Mouse (Mus musculus) forebrain, embryonic 14.5 days (tissue): ENCODE results near the gene Ifitm10. TPM values are rescaled to one million over a fixed set of nuclear protein-coding genes. Genes with fewer than 3 reads are reported as not detected.

Source experiments
- ATAC-seq: fragments of 200-750 bp; cut with Nextera tagmentation; 2 replicates; pipeline ENCODE4 v1.8.0; 2017; ENCODE audit warnings: mild to moderate bottlenecking, moderate library complexity
- DNase-seq: peaks from one replicate; pipeline ENCODE4 v3.0.0-alpha.2; 2015; ENCODE audit warnings: low spot score
- H3K27ac ChIP-seq: fragments of 300-500 bp; sonication (generic); 2 replicates; pipeline ENCODE4 v1.5.1; 2014; ENCODE audit warnings: low read depth, mild to moderate bottlenecking, control low read depth, low read length, moderate library complexity
- H3K27me3 ChIP-seq: fragments of 300-500 bp; sonication (generic); replicated peaks from 2 replicates; pipeline ENCODE4 v1.6.1; 2014; ENCODE audit warnings: low read length, control low read depth, mixed read lengths; ENCODE audit not compliant: control insufficient read depth, insufficient read depth
- H3K36me3 ChIP-seq: fragments of 300-500 bp; sonication (generic); 2 replicates; pipeline ENCODE4 v1.6.1; 2014; ENCODE audit warnings: low read length, control low read depth; ENCODE audit not compliant: control insufficient read depth, insufficient read depth
- H3K4me1 ChIP-seq: fragments of 300-500 bp; sonication (generic); 2 replicates; pipeline ENCODE4 v1.6.1; 2014; ENCODE audit warnings: antibody characterized with exemption, low read length, control low read depth; ENCODE audit not compliant: control insufficient read depth, insufficient read depth
- H3K4me2 ChIP-seq: fragments of 300-500 bp; sonication (generic); 2 replicates; pipeline ENCODE4 v1.6.1; 2014; ENCODE audit warnings: mild to moderate bottlenecking, control low read depth, low read length
- H3K4me3 ChIP-seq: fragments of 300-500 bp; sonication (generic); 2 replicates; pipeline ENCODE4 v1.5.1; 2014; ENCODE audit warnings: low read depth, low read length, control low read depth
- H3K9ac ChIP-seq: fragments of 300-500 bp; sonication (generic); 2 replicates; pipeline ENCODE4 v1.6.1; 2014; ENCODE audit warnings: mild to moderate bottlenecking, low read length, control low read depth, moderate library complexity
- H3K9me3 ChIP-seq: fragments of 300-500 bp; sonication (generic); replicated peaks from 2 replicates; pipeline ENCODE4 v1.6.1; 2016; ENCODE audit warnings: low read length, control low read depth, mixed read lengths; ENCODE audit not compliant: control insufficient read depth
- WGBS: fragments of 180-500 bp; shearing (Covaris S2); extraction: QIAGEN DNeasy Blood & Tissue Kit; methylation state at CpG from one replicate; pipeline ENCODE4 v1.1.7; 2014; 5-methylcytosine and 5-hydroxymethylcytosine counted together
- polyA plus RNA-seq: library from polyadenylated mRNA; unstranded; fragments of >200 nt; fragmentation: Nextera tagmentation; extraction: Ambion mirVana; gene quantifications from 2 replicates; pipeline ENCODE4 v1.2.1, GENCODE M21; 2014

Gene Ifitm10
- polyA plus RNA-seq, 1 experiment from 2014 or later: 1.9 TPM

GRCm38 (mm10) chr7:142395472-142395871 lies 21.9 kb upstream of the Ifitm10 start:
- H3K9ac ChIP-seq: no peak overlapping the region
- no peak overlapping the region for H3K4me2 ChIP-seq
- no peaks in the 10 kb centered on the region for H3K27me3 ChIP-seq
- ATAC-seq (no peak), DNase-seq (no peak)
- H3K36me3 ChIP-seq: no peaks in the 10 kb centered on the region
- no peak overlapping the region for H3K4me3 ChIP-seq
- H3K9me3 ChIP-seq: no peaks in the 10 kb centered on the region
- no peaks in the 10 kb centered on the region for H3K4me1 ChIP-seq
- 83% methylated on average over 4 of the region's 4 CpGs for WGBS
- H3K27ac ChIP-seq: no peak overlapping the region

GRCm38 (mm10) chr7:142394261-142395190 lies 21.0 kb upstream of the Ifitm10 start:
- DNase-seq: no peak
- H3K9me3 ChIP-seq: no peaks in the 10 kb centered on the region
- no peaks in the 10 kb centered on the region for H3K27me3 ChIP-seq
- 76% methylated on average over 6 of the region's 6 CpGs for WGBS
- no peaks in the 10 kb centered on the region for H3K36me3 ChIP-seq
- H3K27ac ChIP-seq: no peak overlapping the region
- H3K9ac ChIP-seq: no peak overlapping the region
- no peak overlapping the region for H3K4me2 ChIP-seq
- no peak for ATAC-seq
- no peak overlapping the region for H3K4me3 ChIP-seq
- H3K4me1 ChIP-seq: no peaks in the 10 kb centered on the region

GRCm38 (mm10) chr7:142393191-142393590 lies 19.6 kb upstream of the Ifitm10 start:
- Histone ChIP-seq H3K4me2 (no peak overlapping the region), H3K9me3 (no peaks in the 10 kb centered on the region), H3K9ac (no peak overlapping the region), H3K36me3 (no peaks in the 10 kb centered on the region), H3K4me3 (no peak overlapping the region), H3K27ac (no peak overlapping the region), H3K4me1 (peaks cover 2% of the 10 kb centered on the region; the same call in 1 of the 2 replicates), H3K27me3 (no peaks in the 10 kb centered on the region)
- DNase-seq (no peak), ATAC-seq (no peak)
- 30% methylated on average over 4 of the region's 4 CpGs for WGBS

- 67% methylated on average over 4 of the region's 4 CpGs for WGBS
- peaks cover 9% of the 10 kb centered on the region for H3K4me1 ChIP-seq
- H3K4me3 ChIP-seq: no peak overlapping the region
- H3K4me2 ChIP-seq: no peak overlapping the region
- no peaks in the 10 kb centered on the region for H3K27me3 ChIP-seq
- ATAC-seq (no peak), DNase-seq (no peak)
- no peaks in the 10 kb centered on the region for H3K9me3 ChIP-seq
- no peak overlapping the region for H3K9ac ChIP-seq
- H3K27ac ChIP-seq: no peak overlapping the region
- no peaks in the 10 kb centered on the region for H3K36me3 ChIP-seq
Observed at GRCm38 (mm10) chr7:142391609-142392008, 18.1 kb upstream of the Ifitm10 start.

- WGBS: 90% methylated on average over 3 of the region's 3 CpGs
- no peak for ATAC-seq
- no peaks in the 10 kb centered on the region for H3K9me3 ChIP-seq
- DNase-seq: no peak
- H3K4me1 ChIP-seq: peaks cover 13% of the 10 kb centered on the region
- H3K36me3 ChIP-seq: no peaks in the 10 kb centered on the region
- H3K9ac ChIP-seq: no peak overlapping the region
- H3K27ac ChIP-seq: no peak overlapping the region
- no peaks in the 10 kb centered on the region for H3K27me3 ChIP-seq
- H3K4me2 ChIP-seq: no peak overlapping the region
- no peak overlapping the region for H3K4me3 ChIP-seq
Observed at GRCm38 (mm10) chr7:142391108-142391507, 17.6 kb upstream of the Ifitm10 start.

GRCm38 (mm10) chr7:142389961-142390650 lies 16.6 kb upstream of the Ifitm10 start:
- 87% methylated on average over 3 of the region's 3 CpGs for WGBS
- Histone ChIP-seq H3K36me3 (peaks cover 4% of the 10 kb centered on the region; the same call in 1 of the 2 replicates), H3K4me1 (peaks cover 13% of the 10 kb centered on the region), H3K9me3 (no peaks in the 10 kb centered on the region), H3K4me3 (no peak overlapping the region), H3K27me3 (no peaks in the 10 kb centered on the region), H3K9ac (no peak overlapping the region), H3K4me2 (no peak overlapping the region), H3K27ac (no peak overlapping the region)
- ATAC-seq (no peak), DNase-seq (no peak)

GRCm38 (mm10) chr7:142388740-142389139 lies 15.2 kb upstream of the Ifitm10 start:
- Histone ChIP-seq H3K27ac (no peak overlapping the region), H3K36me3 (peaks cover 17% of the 10 kb centered on the region), H3K9ac (no peak overlapping the region), H3K4me3 (no peak overlapping the region), H3K27me3 (no peaks in the 10 kb centered on the region), H3K4me1 (peaks cover 13% of the 10 kb centered on the region), H3K4me2 (no peak overlapping the region), H3K9me3 (no peaks in the 10 kb centered on the region)
- no peak for DNase-seq
- ATAC-seq: no peak
- WGBS: 96% methylated on average over 2 of the region's 2 CpGs

- H3K27me3 ChIP-seq: no peaks in the 10 kb centered on the region
- H3K36me3 ChIP-seq: peaks cover 22% of the 10 kb centered on the region
- ATAC-seq (peak; percentile 38; the same call in 1 of the 2 replicates), DNase-seq (no peak)
- H3K4me2 ChIP-seq: peak overlapping the region; percentile 83
- peak overlapping the region; percentile 90; the same call in 1 of the 2 replicates for H3K9ac ChIP-seq
- peak overlapping the region; percentile 81 for H3K4me3 ChIP-seq
- 100% methylated on average over 1 of the region's 1 CpGs for WGBS
- H3K9me3 ChIP-seq: no peaks in the 10 kb centered on the region
- H3K4me1 ChIP-seq: peaks cover 13% of the 10 kb centered on the region
- 0 out of 2 replicates have a peak overlapping the region, but pooled peaks have one; percentile 6 for H3K27ac ChIP-seq
Observed at GRCm38 (mm10) chr7:142388198-142388597, 14.6 kb upstream of the Ifitm10 start.
